Mouse (Mus musculus): ENCODE data around the gene Kcnip1.

The Kcnip1 gene

GRCm38 (mm10) chr11:33986525-33986924 lies 6.4 kb downstream of the Kcnip1 start:
- DNase-seq (ENCODE audit: extremely low spot score), result no peak

GRCm38 (mm10) chr11:33980146-33980545 lies 12.8 kb downstream of the Kcnip1 start:
- no peak for DNase-seq (ENCODE audit: extremely low spot score)

- DNase-seq (ENCODE audit: extremely low spot score), result no peak
These were observed 17.8 kb downstream of the Kcnip1 start for GRCm38 (mm10) chr11:33975121-33975520.

- no peak for DNase-seq (ENCODE audit: extremely low spot score)
These were observed 18.5 kb downstream of the Kcnip1 start for GRCm38 (mm10) chr11:33974341-33975040.

- no peak for DNase-seq (ENCODE audit: extremely low spot score)
These were observed 20.8 kb downstream of the Kcnip1 start for GRCm38 (mm10) chr11:33972114-33972513.

GRCm38 (mm10) chr11:33969199-33969598 lies 23.8 kb downstream of the Kcnip1 start:
- DNase-seq (ENCODE audit: extremely low spot score), result no peak

GRCm38 (mm10) chr11:33967708-33968107 lies 25.2 kb downstream of the Kcnip1 start:
- no peak for DNase-seq (ENCODE audit: extremely low spot score)

GRCm38 (mm10) chr11:33965380-33965779 lies 27.6 kb downstream of the Kcnip1 start:
- no peak for DNase-seq (ENCODE audit: extremely low spot score)

GRCm38 (mm10) chr11:33962688-33963407 lies 30.1 kb downstream of the Kcnip1 start, which contains the start of gene Kcnmb1:
Kcnmb1 (plus strand) TSS chr11:33963013.
- DNase-seq (ENCODE audit: extremely low spot score), result peak; percentile 25

- no peak for DNase-seq (ENCODE audit: extremely low spot score)
These were observed 30.8 kb downstream of the Kcnip1 start for GRCm38 (mm10) chr11:33962178-33962577.

- DNase-seq (ENCODE audit: extremely low spot score), result no peak
These were observed 34.2 kb downstream of the Kcnip1 start for GRCm38 (mm10) chr11:33958713-33959112.

- no peak for DNase-seq (ENCODE audit: extremely low spot score)
These were observed 35.4 kb downstream of the Kcnip1 start for GRCm38 (mm10) chr11:33957595-33957994.

- no peak for DNase-seq (ENCODE audit: extremely low spot score)
These were observed 36.3 kb downstream of the Kcnip1 start for GRCm38 (mm10) chr11:33956623-33957022.

- DNase-seq (ENCODE audit: extremely low spot score), result no peak
These were observed 37.0 kb downstream of the Kcnip1 start for GRCm38 (mm10) chr11:33955982-33956381.

- no peak for DNase-seq (ENCODE audit: extremely low spot score)
These were observed 41.0 kb downstream of the Kcnip1 start for GRCm38 (mm10) chr11:33951684-33952625.

- no peak for DNase-seq (ENCODE audit: extremely low spot score)
These were observed 41.8 kb downstream of the Kcnip1 start for GRCm38 (mm10) chr11:33951155-33951554.

- DNase-seq (ENCODE audit: extremely low spot score), result no peak
These were observed 46.5 kb downstream of the Kcnip1 start for GRCm38 (mm10) chr11:33946501-33946900.

GRCm38 (mm10) chr11:33944786-33945328 lies 48.1 kb downstream of the Kcnip1 start:
- no peak for DNase-seq (ENCODE audit: extremely low spot score)

- no peak for DNase-seq (ENCODE audit: extremely low spot score)
These were observed 48.7 kb downstream of the Kcnip1 start for GRCm38 (mm10) chr11:33944067-33944785.

- DNase-seq (ENCODE audit: extremely low spot score), result no peak
These were observed 49.4 kb downstream of the Kcnip1 start for GRCm38 (mm10) chr11:33943565-33943964.

- DNase-seq (ENCODE audit: extremely low spot score), result no peak
These were observed 53.4 kb downstream of the Kcnip1 start for GRCm38 (mm10) chr11:33939456-33940113.
